Mouse (Mus musculus): ENCODE results near the gene Trpc7. TPM values are rescaled to one million over a fixed set of nuclear protein-coding genes. Genes with fewer than 3 reads are reported as not detected.
A peak's percentile ranks its signal among the peaks of the same experiment; 100 is the strongest.

Trpc7 gene
- polyA plus RNA-seq, 1 experiment, result 5.0 TPM

DNA sequence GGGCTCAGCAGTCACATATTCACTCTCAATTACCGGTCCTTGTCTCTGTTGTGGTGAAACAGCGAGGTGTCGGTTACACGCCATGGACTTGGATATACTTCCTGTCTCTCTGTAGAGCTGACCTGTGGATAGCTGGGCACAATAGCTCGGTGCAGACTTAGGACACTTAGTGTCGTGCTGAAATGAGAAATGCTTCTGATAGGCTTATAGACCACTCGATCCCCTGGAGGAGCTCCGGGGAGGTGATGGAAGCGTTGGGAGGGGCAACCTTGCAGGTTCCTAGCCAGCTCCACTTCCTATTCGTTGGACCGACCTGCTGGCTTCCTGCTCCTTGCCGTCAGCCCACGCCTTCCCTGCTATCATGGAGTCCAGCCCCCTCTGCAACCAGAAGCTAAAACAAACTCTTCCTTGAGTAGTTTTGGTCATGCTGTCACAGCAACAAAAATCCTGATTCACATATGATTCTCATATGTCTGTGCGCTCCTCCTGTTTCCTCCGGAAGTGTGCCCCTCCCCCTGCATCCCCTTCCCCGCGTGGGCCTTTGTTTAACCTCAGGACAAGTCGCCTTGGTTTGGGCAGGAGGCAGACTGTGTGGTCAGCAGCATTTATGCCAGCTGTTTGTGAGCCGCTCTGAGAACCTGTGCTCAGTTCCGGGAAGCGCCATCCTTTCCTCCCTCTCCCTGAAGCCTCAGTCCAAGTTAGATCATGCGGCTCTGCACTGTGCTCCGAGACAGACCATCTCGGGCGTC lies 130.3 kb downstream of the Trpc7 start:
- TF ChIP-seq CTCF (IDR thresholded peaks at IDR 0.05; ENCODE audit: borderline replicate concordance, extremely low read depth, insufficient read depth, insufficient read length), result no peak
- no peak for TF ChIP-seq POLR2A (IDR thresholded peaks at IDR 0.05; ENCODE audit: borderline replicate concordance, extremely low read depth, insufficient read depth, insufficient read length, poor library complexity, severe bottlenecking)
- DNase-seq (ENCODE audit: low read depth), result no peak

DNA sequence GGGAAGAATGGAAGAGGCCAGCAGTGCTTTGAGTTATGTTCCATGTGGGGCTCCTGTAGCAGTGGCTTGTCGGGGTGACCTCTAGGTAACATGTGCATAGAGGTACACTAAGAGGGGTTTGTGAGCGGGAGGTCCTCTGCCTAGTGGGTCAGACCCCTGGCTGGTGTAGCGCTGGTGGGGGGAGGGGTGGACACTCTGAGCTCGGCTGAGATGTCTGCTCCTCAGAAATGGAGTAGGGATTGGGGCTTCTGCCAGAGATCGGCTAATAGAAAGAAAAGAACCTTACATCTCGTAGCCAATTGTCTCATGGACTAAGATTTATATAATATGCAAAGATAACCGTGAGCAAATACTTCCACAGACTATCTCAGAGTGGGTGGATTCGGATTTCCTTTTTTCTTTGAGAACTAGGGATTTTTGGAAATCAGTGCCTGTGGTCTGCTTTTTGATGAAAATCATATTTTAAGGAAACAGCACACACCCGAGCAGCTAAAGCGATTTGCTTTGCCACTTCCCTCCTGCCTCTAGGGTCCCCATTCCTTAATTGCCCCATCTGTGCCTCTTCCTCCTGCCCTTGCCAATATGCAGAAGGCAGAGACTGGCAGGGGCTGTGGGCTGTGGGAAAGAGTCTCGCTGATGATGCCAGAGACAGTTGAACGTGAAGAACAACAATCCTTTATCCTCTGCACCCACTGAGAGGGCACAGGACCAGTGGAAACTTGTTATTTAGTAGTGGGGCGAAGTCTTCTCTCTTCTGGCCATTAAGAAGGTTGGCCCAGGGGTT lies 133.2 kb downstream of the Trpc7 start:
- TF ChIP-seq CTCF (IDR thresholded peaks at IDR 0.05; ENCODE audit: borderline replicate concordance, extremely low read depth, insufficient read depth, insufficient read length) (no peak), POLR2A (IDR thresholded peaks at IDR 0.05; ENCODE audit: borderline replicate concordance, extremely low read depth, insufficient read depth, insufficient read length, poor library complexity, severe bottlenecking) (no peak)
- DNase-seq (ENCODE audit: low read depth), result peak; percentile 84

DNA sequence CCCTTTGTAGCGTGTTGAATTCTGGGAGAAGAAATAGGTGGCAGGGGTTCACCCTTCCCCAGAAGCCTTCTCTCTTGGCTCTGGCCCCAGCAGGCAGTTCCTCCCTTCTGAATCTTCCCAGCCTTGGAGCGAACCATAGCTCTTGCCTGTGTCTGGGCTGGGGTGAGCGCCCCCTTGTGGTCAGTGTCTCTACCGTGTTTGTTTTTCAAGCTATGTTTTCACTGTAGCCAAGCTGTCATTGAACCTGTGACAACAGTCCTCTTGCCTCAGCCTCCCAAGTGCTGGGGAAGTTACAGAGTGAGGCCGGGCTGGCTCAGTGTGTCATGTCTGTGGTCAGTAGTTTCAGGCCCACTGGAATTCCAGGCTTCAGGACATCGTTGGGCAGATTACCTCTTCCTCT lies 137.3 kb downstream of the Trpc7 start:
- DNase-seq (ENCODE audit: low read depth), result peak; percentile 85
- no peak for TF ChIP-seq POLR2A (IDR thresholded peaks at IDR 0.05; ENCODE audit: borderline replicate concordance, extremely low read depth, insufficient read depth, insufficient read length, poor library complexity, severe bottlenecking)
- TF ChIP-seq CTCF (IDR thresholded peaks at IDR 0.05; ENCODE audit: borderline replicate concordance, extremely low read depth, insufficient read depth, insufficient read length), result peak; percentile 85

DNA sequence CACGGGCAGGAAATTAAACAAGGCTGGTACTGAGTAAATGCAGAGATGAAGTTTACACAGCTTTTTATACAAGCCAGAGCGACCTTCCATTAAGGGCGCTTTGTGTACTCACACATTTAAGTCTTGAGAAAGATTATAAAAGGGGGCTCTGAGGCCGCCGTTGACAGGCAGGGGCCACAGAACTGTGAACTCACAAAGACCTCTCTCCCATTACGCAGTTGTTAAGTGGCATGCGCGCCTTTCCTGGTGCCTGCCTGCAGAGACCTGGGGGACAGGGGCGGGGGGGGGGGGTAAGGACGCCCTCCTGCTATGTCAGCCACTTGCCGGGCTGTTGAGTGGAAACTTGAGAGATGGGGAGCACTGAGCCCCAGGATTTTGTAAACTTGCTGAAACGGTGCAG lies 138.6 kb downstream of the Trpc7 start:
- TF ChIP-seq CTCF (IDR thresholded peaks at IDR 0.05; ENCODE audit: borderline replicate concordance, extremely low read depth, insufficient read depth, insufficient read length) (no peak), POLR2A (IDR thresholded peaks at IDR 0.05; ENCODE audit: borderline replicate concordance, extremely low read depth, insufficient read depth, insufficient read length, poor library complexity, severe bottlenecking) (no peak)
- DNase-seq (ENCODE audit: low read depth), result no peak

DNA sequence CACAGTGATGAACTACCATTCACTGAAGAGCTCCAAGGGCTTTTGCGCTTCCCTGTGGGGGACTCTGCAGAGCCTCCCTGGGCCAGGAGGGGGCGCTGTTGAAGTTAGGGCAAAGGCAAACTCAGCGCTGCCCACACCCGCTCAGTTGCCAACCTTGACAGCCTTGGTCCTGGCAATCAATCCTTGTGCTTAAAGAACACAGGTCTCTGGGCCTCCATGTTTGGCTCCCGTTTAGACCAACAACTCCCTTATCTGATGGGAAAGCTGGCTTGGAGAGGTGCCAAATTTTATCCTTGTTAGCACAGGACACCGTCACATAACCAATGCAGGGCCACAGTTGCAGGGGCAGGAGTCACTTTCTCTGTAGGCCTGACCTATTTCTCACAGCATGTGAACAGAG lies 139.9 kb downstream of the Trpc7 start:
- no peak for TF ChIP-seq POLR2A (IDR thresholded peaks at IDR 0.05; ENCODE audit: borderline replicate concordance, extremely low read depth, insufficient read depth, insufficient read length, poor library complexity, severe bottlenecking)
- TF ChIP-seq CTCF (IDR thresholded peaks at IDR 0.05; ENCODE audit: borderline replicate concordance, extremely low read depth, insufficient read depth, insufficient read length), result 0 out of 2 replicates have a peak, but pooled peaks have one; percentile 28
- DNase-seq (ENCODE audit: low read depth), result no peak

DNA sequence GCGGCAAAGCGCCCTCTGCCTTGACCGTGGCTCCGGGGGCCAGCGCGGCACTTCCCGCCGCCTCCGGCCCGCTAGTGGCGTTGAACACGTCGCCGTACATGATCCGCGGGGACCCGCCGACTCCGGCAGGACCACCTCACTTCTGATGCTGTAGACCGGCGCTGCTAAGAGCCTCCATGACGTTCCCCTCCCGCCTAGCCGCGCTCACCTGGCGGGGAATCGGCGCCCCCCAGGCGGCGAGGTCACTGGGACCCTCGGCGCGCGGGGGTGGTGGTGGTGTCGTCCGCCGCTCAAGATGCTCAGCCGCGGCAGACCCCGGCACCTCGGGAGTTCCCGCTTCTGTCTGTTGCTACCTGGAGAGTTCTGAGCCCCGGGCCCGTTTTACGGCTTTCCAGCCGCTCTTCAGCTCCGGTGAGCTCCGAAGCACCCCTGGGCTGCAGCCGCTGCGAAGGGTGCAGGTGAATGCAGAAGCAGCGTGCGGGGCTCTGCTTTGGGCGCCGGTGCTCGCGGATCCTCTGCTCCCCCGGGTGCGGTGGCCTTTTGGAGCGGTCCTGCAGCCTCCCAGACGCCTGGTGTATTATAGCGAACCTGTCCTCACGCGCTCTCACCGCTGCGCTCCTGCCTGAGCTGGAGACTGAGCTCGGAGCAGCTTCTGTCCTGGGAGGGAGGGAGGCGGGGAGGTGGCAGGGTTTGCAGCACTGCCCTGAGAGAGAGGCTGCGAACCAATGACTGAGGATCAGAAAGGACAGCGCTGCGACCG lies 142.4 kb downstream of the Trpc7 start, which contains the start of gene Gm45623:
Gm45623 (minus strand) TSS at position 636 of the 760 bp plus-strand sequence.
- DNase-seq (ENCODE audit: low read depth), result peak; percentile 48
- TF ChIP-seq POLR2A (IDR thresholded peaks at IDR 0.05; ENCODE audit: borderline replicate concordance, extremely low read depth, insufficient read depth, insufficient read length, poor library complexity, severe bottlenecking), result no peak
- TF ChIP-seq CTCF (IDR thresholded peaks at IDR 0.05; ENCODE audit: borderline replicate concordance, extremely low read depth, insufficient read depth, insufficient read length), result no peak

DNA sequence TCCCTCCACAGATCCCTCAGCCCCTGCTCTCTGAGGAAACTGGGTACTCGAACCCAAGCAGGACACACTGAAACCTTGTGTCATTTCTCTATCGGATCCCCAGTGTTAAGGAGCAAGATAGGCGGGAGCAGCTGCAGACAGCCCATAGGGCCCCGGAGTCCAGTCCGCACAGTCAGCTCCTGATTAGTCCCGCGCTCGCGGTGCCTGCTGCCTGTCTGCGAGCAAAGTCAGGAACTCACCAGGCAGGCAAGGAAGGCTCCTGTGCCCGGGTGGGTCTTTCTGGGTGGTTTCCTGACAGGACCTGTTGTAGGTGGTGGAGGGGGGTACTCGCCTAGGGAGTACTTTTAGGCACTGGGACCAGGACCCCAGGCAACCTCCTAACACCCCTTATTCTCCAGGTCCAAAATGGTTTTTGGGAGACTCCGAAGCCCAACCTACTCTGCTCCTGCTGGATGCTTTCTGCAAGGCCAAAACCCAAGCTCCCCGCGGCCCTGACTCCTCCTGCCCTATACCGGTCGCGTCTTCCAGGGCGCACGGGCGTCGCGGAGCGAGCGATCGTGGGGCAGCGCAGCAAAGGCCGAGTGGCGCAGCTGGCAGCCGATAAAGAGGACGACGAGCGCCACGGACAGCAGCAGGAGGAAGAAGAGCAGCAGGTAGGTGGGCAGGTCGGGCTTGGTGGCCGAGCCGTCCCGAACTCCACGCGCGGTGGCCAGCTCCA lies 143.2 kb downstream of the Trpc7 start:
- TF ChIP-seq POLR2A (IDR thresholded peaks at IDR 0.05; ENCODE audit: borderline replicate concordance, extremely low read depth, insufficient read depth, insufficient read length, poor library complexity, severe bottlenecking) (no peak), CTCF (IDR thresholded peaks at IDR 0.05; ENCODE audit: borderline replicate concordance, extremely low read depth, insufficient read depth, insufficient read length) (no peak)
- DNase-seq (ENCODE audit: low read depth), result peak; percentile 59

DNA sequence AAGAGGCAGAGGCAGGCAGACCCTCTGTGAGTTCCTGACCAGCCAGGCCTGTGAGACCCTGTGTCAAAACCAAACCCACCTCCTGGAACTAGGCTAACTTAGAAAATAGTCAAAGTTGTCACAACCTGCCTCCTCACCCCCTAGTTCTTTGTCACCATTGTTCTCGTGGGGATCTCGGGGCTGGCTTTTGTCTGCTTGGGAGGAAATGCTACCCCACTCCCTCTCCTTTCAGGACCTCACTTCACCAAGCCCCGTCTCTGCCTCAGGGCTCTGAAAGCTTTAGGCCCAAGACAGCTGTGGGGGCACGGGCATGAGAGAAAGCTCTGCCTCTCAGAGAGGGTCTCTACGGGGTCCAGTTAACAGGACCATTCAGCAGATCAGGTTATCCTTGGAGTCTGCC lies 144.0 kb downstream of the Trpc7 start:
- no peak for DNase-seq (ENCODE audit: low read depth)

DNA sequence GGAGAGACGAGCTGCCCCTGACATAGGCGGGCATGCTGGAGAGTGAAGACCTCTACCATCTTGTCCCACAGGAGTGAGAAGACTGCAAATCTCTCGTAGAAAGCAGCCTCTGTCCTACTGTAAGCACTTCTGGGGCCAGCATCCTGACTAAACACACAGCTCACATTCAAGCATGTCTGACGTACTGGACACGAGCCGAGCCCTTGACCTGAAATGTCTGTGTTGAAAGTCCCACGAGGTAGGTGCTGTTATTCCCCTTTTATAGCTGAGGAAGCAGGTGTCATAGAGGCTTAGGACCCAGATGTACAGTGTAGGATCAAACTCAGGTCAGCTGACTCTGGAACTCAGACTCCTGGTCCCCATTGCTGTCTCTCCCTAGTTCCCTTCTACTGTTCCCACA lies 146.4 kb downstream of the Trpc7 start:
- TF ChIP-seq CTCF (IDR thresholded peaks at IDR 0.05; ENCODE audit: borderline replicate concordance, extremely low read depth, insufficient read depth, insufficient read length) (no peak), POLR2A (IDR thresholded peaks at IDR 0.05; ENCODE audit: borderline replicate concordance, extremely low read depth, insufficient read depth, insufficient read length, poor library complexity, severe bottlenecking) (no peak)
- no peak for DNase-seq (ENCODE audit: low read depth)

More for the DNA sequence above, 144.0 kb downstream of the Trpc7 start:
- TF ChIP-seq CTCF (IDR thresholded peaks at IDR 0.05; ENCODE audit: borderline replicate concordance, extremely low read depth, insufficient read depth, insufficient read length), result no peak
- TF ChIP-seq POLR2A (IDR thresholded peaks at IDR 0.05; ENCODE audit: borderline replicate concordance, extremely low read depth, insufficient read depth, insufficient read length, poor library complexity, severe bottlenecking), result no peak

DNA sequence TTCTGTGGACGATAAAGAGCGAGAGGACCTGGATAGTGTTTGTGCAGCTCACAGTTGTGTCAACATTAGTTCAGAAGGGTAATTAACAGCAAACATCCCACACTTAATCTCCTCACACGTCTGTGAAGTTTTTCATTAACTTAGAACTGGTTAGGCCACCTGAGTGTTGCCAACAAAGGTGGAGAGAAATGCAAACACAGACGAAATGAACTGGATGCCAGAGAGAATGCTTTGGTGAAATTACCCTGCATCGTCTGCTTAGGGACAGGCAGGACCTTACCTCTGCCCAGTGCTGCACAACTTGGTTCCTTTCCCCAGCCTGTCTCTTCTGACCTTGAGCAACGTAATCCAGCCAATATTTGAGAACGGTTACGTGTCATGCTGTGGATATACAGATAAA lies 148.2 kb downstream of the Trpc7 start:
- no peak for DNase-seq (ENCODE audit: low read depth)
- no peak for TF ChIP-seq POLR2A (IDR thresholded peaks at IDR 0.05; ENCODE audit: borderline replicate concordance, extremely low read depth, insufficient read depth, insufficient read length, poor library complexity, severe bottlenecking)
- no peak for TF ChIP-seq CTCF (IDR thresholded peaks at IDR 0.05; ENCODE audit: borderline replicate concordance, extremely low read depth, insufficient read depth, insufficient read length)
